17 mouse cellular contexts compared by ENCODE assay signal in the genomic region with DNA sequence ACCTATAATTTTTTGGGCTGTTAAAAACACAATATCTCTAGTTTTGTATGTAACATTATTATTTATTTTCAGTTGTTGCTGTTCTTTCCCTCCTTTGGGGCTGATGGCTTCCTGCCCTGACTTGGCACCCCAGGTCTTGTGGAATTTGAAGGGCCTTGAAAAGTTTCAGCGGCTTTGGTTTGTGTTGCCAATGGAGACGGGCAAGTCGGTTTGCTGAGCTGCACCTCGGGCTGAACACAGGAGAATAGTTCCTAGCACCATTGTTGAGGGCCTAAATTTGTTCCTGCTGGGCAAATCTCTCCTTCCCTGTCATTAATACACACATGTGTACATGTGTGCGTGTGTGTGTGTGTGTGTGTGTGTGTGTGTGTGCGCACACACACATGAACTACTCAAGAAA. TPM values are rescaled to one million over a fixed set of nuclear protein-coding genes. Genes with fewer than 3 reads are reported as not detected.
DNase-seq lines count a peak whose midpoint lies in the region; ATAC-seq lines count a peak whose summit lies in the region.
"Had no signal": no experiment of that assay in that cellular context is flagged by ENCODE, and none has a peak within 500 bp of the region (broad histone marks: within the 10 kb centered on the region; RNA-seq: fewer than 3 reads in every experiment).

No protein-coding gene starts in this region.

- DNase-seq in adrenal gland, adult 2 months: peak; percentile 11
- no peak for DNase-seq in adrenal gland, adult 18-20 months (ENCODE audit: low spot score in 2 of 2)
- DNase-seq in midbrain, embryonic 10.5 days (ENCODE audit: low spot score): no peak
- DNase-seq in embryo, embryonic 9.5 days (ENCODE audit: extremely low spot score): peak; percentile 15
- peak; percentile 28 for DNase-seq in lung, postnatal 36 days
- DNase-seq in spleen, adult 12 weeks (ENCODE audit: low spot score): no peak
- no peak for DNase-seq in thymus, postnatal 36 days
- DNase-seq: kidney, postnatal 36 days; thymus, adult 2 months had no signal

- peaks cover 43% of the 10 kb centered on the region for H3K4me1 ChIP-seq in midbrain, embryonic 10.5 days
- H3K4me1 ChIP-seq in midbrain, embryonic 16.5 days (ENCODE audit: control insufficient read depth, insufficient read depth, low read length): peaks cover 8% of the 10 kb centered on the region

- no peak overlapping the region for H3K4me2 ChIP-seq in midbrain, embryonic 16.5 days (ENCODE audit: low read length)
- H3K4me2 ChIP-seq: liver, embryonic 11.5 days had no signal

- no peak overlapping the region for H3K9ac ChIP-seq in midbrain, embryonic 16.5 days (ENCODE audit: low read depth, low read length)
- H3K9ac ChIP-seq: heart, embryonic 13.5 days had no signal

- no peak overlapping the region for H3K4me3 ChIP-seq in midbrain, embryonic 10.5 days
- no peak overlapping the region for H3K4me3 ChIP-seq in midbrain, embryonic 16.5 days (ENCODE audit: low read depth, low read length)
- H3K4me3 ChIP-seq: heart, embryonic 13.5 days; left cerebral cortex, adult 2 months had no signal

- ATAC-seq in midbrain, embryonic 16.5 days: no peak
- ATAC-seq: intestine, embryonic 16.5 days had no signal

- H3K27me3 ChIP-seq in midbrain, embryonic 10.5 days (ENCODE audit: low read depth, poor library complexity, severe bottlenecking): peaks cover 27% of the 10 kb centered on the region
- H3K27me3 ChIP-seq in midbrain, embryonic 16.5 days (ENCODE audit: control insufficient read depth, insufficient read depth, low read depth, low read length): peaks cover 3% of the 10 kb centered on the region; the same call in 1 of the 2 replicates

- H3K36me3 ChIP-seq in midbrain, embryonic 10.5 days: no peaks in the 10 kb centered on the region
- H3K36me3 ChIP-seq in midbrain, embryonic 16.5 days (ENCODE audit: control insufficient read depth, insufficient read depth, low read length): no peaks in the 10 kb centered on the region
- H3K36me3 ChIP-seq: heart, embryonic 13.5 days had no signal

- H3K27ac ChIP-seq in midbrain, embryonic 10.5 days (replicated peaks): peak overlapping the region; percentile 68
- H3K27ac ChIP-seq in midbrain, embryonic 16.5 days (ENCODE audit: low read length): no peak overlapping the region
- H3K27ac ChIP-seq: left cerebral cortex, adult 2 months had no signal

- H3K9me3 ChIP-seq in midbrain, embryonic 10.5 days (replicated peaks): no peaks in the 10 kb centered on the region
- no peaks in the 10 kb centered on the region for H3K9me3 ChIP-seq in midbrain, embryonic 16.5 days (replicated peaks; ENCODE audit: control insufficient read depth, low read length, poor library complexity, severe bottlenecking)
- H3K9me3 ChIP-seq: heart, embryonic 13.5 days had no signal

- 57% methylated on average over 6 of the region's 6 CpGs for WGBS in midbrain, embryonic 10.5 days
- WGBS in midbrain, embryonic 16.5 days: 34% methylated on average over 6 of the region's 6 CpGs

RNA-seq across cellular contexts. Expression of a gene that starts 49.2 kb away (rescaled TPM):
- total RNA-seq in adrenal gland, adult 2 months (2021): not detected
- polyA plus RNA-seq in adrenal gland, adult 2 months (2012; rRNA removed): not detected in 2 replicates
- not detected for total RNA-seq in adrenal gland, adult 18-20 months (2021)
- 2.3 and 3.0 TPM in 2 replicates for polyA plus RNA-seq in midbrain, embryonic 10.5 days (2016; fragmentation: Nextera tagmentation; extraction: Ambion mirVana)
- 6.0 and 7.6 TPM in 2 replicates for polyA plus RNA-seq in midbrain, embryonic 16.5 days (2015; fragmentation: Nextera tagmentation; extraction: Ambion mirVana)
- total RNA-seq: gastrocnemius, postnatal 14 days; megakaryocyte-erythroid progenitor cell, adult 5-6 weeks had no signal
- polyA plus RNA-seq: intestine, embryonic 16.5 days; liver, embryonic 11.5 days; small intestine, adult 2 months had no signal

Comparison
In these comparisons a context has a peak if more than half of its experiments do, and no peak if none do; other contexts are left out.
1. DNase-seq: peak in adrenal gland, adult 2 months (single experiment), embryo, embryonic 9.5 days (single experiment) and lung, postnatal 36 days (single experiment); none in adrenal gland, adult 18-20 months (0 of 2), midbrain, embryonic 10.5 days (single experiment), spleen, adult 12 weeks (single experiment) and thymus, postnatal 36 days (0 of 2).